Mouse (Mus musculus): ENCODE data around the gene Kcnd3. TPM values are rescaled to one million over a fixed set of nuclear protein-coding genes. Genes with fewer than 3 reads are reported as not detected.

The Kcnd3 gene
- polyA plus RNA-seq, 1 experiment: not detected

- Histone ChIP-seq H3K4me3 (replicated peaks) (no peak overlapping the region), H3K9me3 (ENCODE audit: control insufficient read depth, low read length) (no peaks in the 10 kb centered on the region), H3K36me3 (ENCODE audit: control insufficient read depth) (no peaks in the 10 kb centered on the region), H3K27me3 (ENCODE audit: control insufficient read depth) (no peaks in the 10 kb centered on the region), H3K4me1 (ENCODE audit: control insufficient read depth) (no peaks in the 10 kb centered on the region)
- TF ChIP-seq GATA1 (IDR thresholded peaks at IDR 0.05; ENCODE audit: low read length) (no peak), TAL1 (IDR thresholded peaks at IDR 0.05; ENCODE audit: low read length) (no peak)
Measured at GRCm38 (mm10) chr3:105642186-105642585, 190.1 kb downstream of the Kcnd3 start.

GRCm38 (mm10) chr3:105643566-105643965 is 191.4 kb downstream of the Kcnd3 start:
- Histone ChIP-seq H3K27me3 (ENCODE audit: control insufficient read depth) (no peaks in the 10 kb centered on the region), H3K9me3 (ENCODE audit: control insufficient read depth, low read length) (no peaks in the 10 kb centered on the region), H3K4me1 (ENCODE audit: control insufficient read depth) (no peaks in the 10 kb centered on the region), H3K36me3 (ENCODE audit: control insufficient read depth) (no peaks in the 10 kb centered on the region), H3K4me3 (replicated peaks) (no peak overlapping the region)
- TF ChIP-seq GATA1 (IDR thresholded peaks at IDR 0.05; ENCODE audit: low read length) (no peak), TAL1 (IDR thresholded peaks at IDR 0.05; ENCODE audit: low read length) (no peak)

GRCm38 (mm10) chr3:105648889-105649567 is 196.9 kb downstream of the Kcnd3 start:
- Histone ChIP-seq H3K36me3 (ENCODE audit: control insufficient read depth) (no peaks in the 10 kb centered on the region), H3K27me3 (ENCODE audit: control insufficient read depth) (no peaks in the 10 kb centered on the region), H3K4me3 (replicated peaks) (no peak overlapping the region), H3K4me1 (ENCODE audit: control insufficient read depth) (no peaks in the 10 kb centered on the region), H3K9me3 (ENCODE audit: control insufficient read depth, low read length) (no peaks in the 10 kb centered on the region)
- TF ChIP-seq TAL1 (IDR thresholded peaks at IDR 0.05; ENCODE audit: low read length) (no peak), GATA1 (IDR thresholded peaks at IDR 0.05; ENCODE audit: low read length) (no peak)

- no peaks in the 10 kb centered on the region for H3K27me3 ChIP-seq (ENCODE audit: control insufficient read depth)
- H3K36me3 ChIP-seq (ENCODE audit: control insufficient read depth): no peaks in the 10 kb centered on the region
- no peaks in the 10 kb centered on the region for H3K4me1 ChIP-seq (ENCODE audit: control insufficient read depth)
- TF ChIP-seq TAL1 (IDR thresholded peaks at IDR 0.05; ENCODE audit: low read length): no peak
- no peak for TF ChIP-seq GATA1 (IDR thresholded peaks at IDR 0.05; ENCODE audit: low read length)
- H3K4me3 ChIP-seq (replicated peaks): no peak overlapping the region
- no peaks in the 10 kb centered on the region for H3K9me3 ChIP-seq (ENCODE audit: control insufficient read depth, low read length)
Measured at GRCm38 (mm10) chr3:105653544-105654380, 201.6 kb downstream of the Kcnd3 start.

- no peak for TF ChIP-seq GATA1 (IDR thresholded peaks at IDR 0.05; ENCODE audit: low read length)
- TF ChIP-seq TAL1 (IDR thresholded peaks at IDR 0.05; ENCODE audit: low read length): no peak
- no peaks in the 10 kb centered on the region for H3K4me1 ChIP-seq (ENCODE audit: control insufficient read depth)
Measured at GRCm38 (mm10) chr3:105655031-105655585, 203.0 kb downstream of the Kcnd3 start.

GRCm38 (mm10) chr3:105660530-105660929 is 208.4 kb downstream of the Kcnd3 start:
- no peaks in the 10 kb centered on the region for H3K27me3 ChIP-seq (ENCODE audit: control insufficient read depth)
- no peak overlapping the region for H3K4me3 ChIP-seq (replicated peaks)
- peaks cover 14% of the 10 kb centered on the region for H3K4me1 ChIP-seq (ENCODE audit: control insufficient read depth)
- H3K9me3 ChIP-seq (ENCODE audit: control insufficient read depth, low read length): no peaks in the 10 kb centered on the region
- TF ChIP-seq GATA1 (IDR thresholded peaks at IDR 0.05; ENCODE audit: low read length) (no peak), TAL1 (IDR thresholded peaks at IDR 0.05; ENCODE audit: low read length) (no peak)
- H3K36me3 ChIP-seq (ENCODE audit: control insufficient read depth): no peaks in the 10 kb centered on the region

More at GRCm38 (mm10) chr3:105655031-105655585, 203.0 kb downstream of the Kcnd3 start:
- H3K36me3 ChIP-seq (ENCODE audit: control insufficient read depth): no peaks in the 10 kb centered on the region
- H3K4me3 ChIP-seq (replicated peaks): no peak overlapping the region
- H3K27me3 ChIP-seq (ENCODE audit: control insufficient read depth): no peaks in the 10 kb centered on the region
- no peaks in the 10 kb centered on the region for H3K9me3 ChIP-seq (ENCODE audit: control insufficient read depth, low read length)

GRCm38 (mm10) chr3:105663043-105663442 is 210.9 kb downstream of the Kcnd3 start:
- Histone ChIP-seq H3K9me3 (ENCODE audit: control insufficient read depth, low read length) (no peaks in the 10 kb centered on the region), H3K4me1 (ENCODE audit: control insufficient read depth) (peaks cover 19% of the 10 kb centered on the region)

GRCm38 (mm10) chr3:105665105-105665765 is 213.1 kb downstream of the Kcnd3 start:
- no peak overlapping the region for H3K4me3 ChIP-seq (replicated peaks)
- peaks cover 19% of the 10 kb centered on the region for H3K4me1 ChIP-seq (ENCODE audit: control insufficient read depth)
- TF ChIP-seq GATA1 (IDR thresholded peaks at IDR 0.05; ENCODE audit: low read length): no peak
- TF ChIP-seq TAL1 (IDR thresholded peaks at IDR 0.05; ENCODE audit: low read length): no peak
- H3K27me3 ChIP-seq (ENCODE audit: control insufficient read depth): peaks cover 13% of the 10 kb centered on the region
- H3K9me3 ChIP-seq (ENCODE audit: control insufficient read depth, low read length): no peaks in the 10 kb centered on the region
- no peaks in the 10 kb centered on the region for H3K36me3 ChIP-seq (ENCODE audit: control insufficient read depth)

More at GRCm38 (mm10) chr3:105663043-105663442, 210.9 kb downstream of the Kcnd3 start:
- H3K27me3 ChIP-seq (ENCODE audit: control insufficient read depth): peaks cover 6% of the 10 kb centered on the region
- no peak overlapping the region for H3K4me3 ChIP-seq (replicated peaks)
- no peaks in the 10 kb centered on the region for H3K36me3 ChIP-seq (ENCODE audit: control insufficient read depth)
- TF ChIP-seq TAL1 (IDR thresholded peaks at IDR 0.05; ENCODE audit: low read length) (no peak), GATA1 (IDR thresholded peaks at IDR 0.05; ENCODE audit: low read length) (no peak)

Data from erythroblast, embryonic 14.5 days (primary cell).